Mouse (Mus musculus) urinary bladder, postnatal 25 days (tissue): ENCODE results near the gene Pcolce.
"Not testable (repeated sequence)": the region's sequence is repeated elsewhere in the genome, so short reads cannot be mapped to it uniquely, and the experiment has no call there.

ENCODE experiments used
- DNase-seq: peaks from one replicate; pipeline ENCODE4 v3.0.0; 2022; ENCODE audit warnings: low spot score

Gene Pcolce

GRCm38 (mm10) chr5:137629306-137629721, 15.7 kb upstream of the Pcolce start:
- DNase-seq: peak; percentile 53

- peak; percentile 90 for DNase-seq
Observed at GRCm38 (mm10) chr5:137628498-137629305, 15.1 kb upstream of the Pcolce start, which contains the start of the genes Fbxo24, Lrch4 and Gm20605. TSS of gene Fbxo24 (minus strand) at chr5:137629002. TSS of gene Lrch4 (plus strand) at chr5:137629121. TSS of gene Gm20605 (plus strand) at chr5:137629175.

- DNase-seq: no peak
Observed at GRCm38 (mm10) chr5:137627991-137628390, 14.4 kb upstream of the Pcolce start.

- no peak for DNase-seq
Observed at GRCm38 (mm10) chr5:137623937-137624530, 10.4 kb upstream of the Pcolce start.

- DNase-seq: no peak
Observed at GRCm38 (mm10) chr5:137615347-137615746, 1.8 kb upstream of the Pcolce start.

- DNase-seq: not testable (repeated sequence)
Observed at GRCm38 (mm10) chr5:137614921-137615320, 1.3 kb upstream of the Pcolce start.

GRCm38 (mm10) chr5:137613076-137613475, 508 bp downstream of the Pcolce start:
- no peak for DNase-seq

GRCm38 (mm10) chr5:137611245-137611602, 2.4 kb downstream of the Pcolce start:
- peak; percentile 58 for DNase-seq

- DNase-seq: peak; percentile 63
Observed at GRCm38 (mm10) chr5:137610548-137611244, 2.9 kb downstream of the Pcolce start.

GRCm38 (mm10) chr5:137610056-137610455, 3.5 kb downstream of the Pcolce start:
- no peak for DNase-seq

GRCm38 (mm10) chr5:137609292-137609691, 4.3 kb downstream of the Pcolce start:
- DNase-seq: no peak

GRCm38 (mm10) chr5:137608654-137609190, 4.9 kb downstream of the Pcolce start:
- no peak for DNase-seq

- no peak for DNase-seq
Observed at GRCm38 (mm10) chr5:137607860-137608653, 5.5 kb downstream of the Pcolce start.

- DNase-seq: no peak
Observed at GRCm38 (mm10) chr5:137601365-137601729, 12.2 kb downstream of the Pcolce start.

- peak; percentile 97 for DNase-seq
Observed at GRCm38 (mm10) chr5:137600619-137601364, 12.8 kb downstream of the Pcolce start, which contains the start of gene Mospd3. TSS of gene Mospd3 (minus strand) at chr5:137601058.

GRCm38 (mm10) chr5:137600281-137600618, 13.3 kb downstream of the Pcolce start:
- DNase-seq: no peak

GRCm38 (mm10) chr5:137599600-137599999, 14.0 kb downstream of the Pcolce start:
- DNase-seq: no peak

GRCm38 (mm10) chr5:137598100-137598826, 15.3 kb downstream of the Pcolce start:
- DNase-seq: no peak

GRCm38 (mm10) chr5:137597625-137598024, 16.0 kb downstream of the Pcolce start:
- no peak for DNase-seq

- DNase-seq: no peak
Observed at GRCm38 (mm10) chr5:137596601-137597261, 16.9 kb downstream of the Pcolce start.
